Mouse (Mus musculus) neural tube, embryonic 14.5 days (tissue): ENCODE results near the gene Hopx. TPM values are rescaled to one million over a fixed set of nuclear protein-coding genes. Genes with fewer than 3 reads are reported as not detected.

ENCODE experiments used
- ATAC-seq: fragments of 200-750 bp; cut with Nextera tagmentation; 2 replicates; pipeline ENCODE4 v1.8.0; 2017; ENCODE audit warnings: low read depth, mild to moderate bottlenecking, moderate TSS enrichment, moderate library complexity
- H3K27ac ChIP-seq: fragments of 300-500 bp; sonication (generic); 2 replicates; pipeline ENCODE4 v1.5.1; 2014; ENCODE audit warnings: low read depth, mild to moderate bottlenecking, control low read depth, low read length, moderate library complexity, mixed read lengths
- H3K27me3 ChIP-seq: fragments of 300-500 bp; sonication (generic); 2 replicates; pipeline ENCODE4 v1.6.1; 2014; ENCODE audit warnings: low read length; ENCODE audit not compliant: control insufficient read depth, insufficient read depth
- H3K36me3 ChIP-seq: fragments of 300-500 bp; sonication (generic); 2 replicates; pipeline ENCODE4 v1.6.1; 2014; ENCODE audit warnings: low read length, mixed read lengths; ENCODE audit not compliant: control insufficient read depth, insufficient read depth
- H3K4me1 ChIP-seq: fragments of 300-500 bp; sonication (generic); 2 replicates; pipeline ENCODE4 v1.6.1; 2014; ENCODE audit warnings: low read length; ENCODE audit not compliant: control insufficient read depth, insufficient read depth
- H3K4me2 ChIP-seq: fragments of 300-500 bp; sonication (generic); 2 replicates; pipeline ENCODE4 v1.6.1; 2014; ENCODE audit warnings: mild to moderate bottlenecking, low read depth, low read length, control low read depth
- H3K4me3 ChIP-seq: fragments of 300-500 bp; sonication (generic); 2 replicates; pipeline ENCODE4 v1.5.1; 2014; ENCODE audit warnings: low read depth, low read length, control low read depth, mixed read lengths
- H3K9ac ChIP-seq: fragments of 300-500 bp; sonication (generic); replicated peaks from 2 replicates; pipeline ENCODE4 v1.6.1; 2014; ENCODE audit warnings: low read depth, mild to moderate bottlenecking, control low read depth, low read length, mixed read lengths
- H3K9me3 ChIP-seq: fragments of 300-500 bp; sonication (generic); 2 replicates; pipeline ENCODE4 v1.6.1; 2016; ENCODE audit warnings: low read length; ENCODE audit not compliant: control insufficient read depth
- WGBS: fragments of 180-500 bp; shearing (Covaris S2); extraction: QIAGEN DNeasy Blood & Tissue Kit; methylation state at CpG from one replicate; pipeline ENCODE4 v1.1.7; 2014; 5-methylcytosine and 5-hydroxymethylcytosine counted together
- polyA plus RNA-seq: library from polyadenylated mRNA; unstranded; fragments of >200 nt; fragmentation: Nextera tagmentation; extraction: Ambion mirVana; gene quantifications from 2 replicates; pipeline ENCODE4 v1.2.1, GENCODE M21; 2014

Gene Hopx
- polyA plus RNA-seq, 1 experiment from 2014 or later, result 29.3 TPM

GRCm38 (mm10) chr5:77126415-77126968 lies 11.6 kb upstream of the Hopx start:
- Histone ChIP-seq H3K27me3 (no peaks in the 10 kb centered on the region), H3K9ac (no peak overlapping the region), H3K4me3 (no peak overlapping the region), H3K4me1 (peaks cover 11% of the 10 kb centered on the region), H3K27ac (no peak overlapping the region), H3K4me2 (no peak overlapping the region), H3K9me3 (no peaks in the 10 kb centered on the region), H3K36me3 (no peaks in the 10 kb centered on the region)
- no peak for ATAC-seq
- WGBS, result 94% methylated on average over 3 of the region's 3 CpGs

GRCm38 (mm10) chr5:77124817-77125283 lies 9.9 kb upstream of the Hopx start:
- no peak overlapping the region for H3K4me3 ChIP-seq
- WGBS, result 61% methylated on average over 4 of the region's 4 CpGs
- no peaks in the 10 kb centered on the region for H3K36me3 ChIP-seq
- ATAC-seq, result no peak
- H3K4me2 ChIP-seq, result no peak overlapping the region
- no peaks in the 10 kb centered on the region for H3K27me3 ChIP-seq
- H3K9ac ChIP-seq, result no peak overlapping the region
- peaks cover 11% of the 10 kb centered on the region for H3K4me1 ChIP-seq
- no peaks in the 10 kb centered on the region for H3K9me3 ChIP-seq
- peak overlapping the region; percentile 28; the same call in 1 of the 2 replicates for H3K27ac ChIP-seq

- no peaks in the 10 kb centered on the region for H3K9me3 ChIP-seq
- no peak overlapping the region for H3K9ac ChIP-seq
- ATAC-seq, result no peak
- no peak overlapping the region for H3K4me2 ChIP-seq
- H3K27ac ChIP-seq, result no peak overlapping the region; the same call in 1 of the 2 replicates
- no peaks in the 10 kb centered on the region for H3K27me3 ChIP-seq
- H3K4me3 ChIP-seq, result no peak overlapping the region
- H3K4me1 ChIP-seq, result peaks cover 11% of the 10 kb centered on the region
- 75% methylated on average over 4 of the region's 4 CpGs for WGBS
- no peaks in the 10 kb centered on the region for H3K36me3 ChIP-seq
Measured at GRCm38 (mm10) chr5:77124165-77124564, 9.2 kb upstream of the Hopx start.

- Histone ChIP-seq H3K9me3 (no peaks in the 10 kb centered on the region), H3K4me3 (no peak overlapping the region), H3K27ac (no peak overlapping the region), H3K36me3 (no peaks in the 10 kb centered on the region), H3K27me3 (no peaks in the 10 kb centered on the region), H3K9ac (no peak overlapping the region), H3K4me1 (peaks cover 11% of the 10 kb centered on the region), H3K4me2 (no peak overlapping the region)
- ATAC-seq, result no peak
- 55% methylated on average over 9 of the region's 9 CpGs for WGBS
Measured at GRCm38 (mm10) chr5:77123597-77123996, 8.7 kb upstream of the Hopx start.

- H3K36me3 ChIP-seq, result no peaks in the 10 kb centered on the region
- no peaks in the 10 kb centered on the region for H3K27me3 ChIP-seq
- no peak overlapping the region for H3K9ac ChIP-seq
- H3K4me2 ChIP-seq, result no peak overlapping the region
- no peaks in the 10 kb centered on the region for H3K9me3 ChIP-seq
- H3K4me3 ChIP-seq, result no peak overlapping the region
- 6% methylated on average over 20 of the region's 20 CpGs for WGBS
- peak overlapping the region; percentile 55; the same call in 1 of the 2 replicates for H3K27ac ChIP-seq
- peak; percentile 87 for ATAC-seq
- peaks cover 11% of the 10 kb centered on the region for H3K4me1 ChIP-seq
Measured at GRCm38 (mm10) chr5:77122254-77123192, 7.6 kb upstream of the Hopx start.

- Histone ChIP-seq H3K4me3 (no peak overlapping the region), H3K9ac (no peak overlapping the region), H3K36me3 (no peaks in the 10 kb centered on the region), H3K4me2 (no peak overlapping the region), H3K9me3 (no peaks in the 10 kb centered on the region), H3K27me3 (no peaks in the 10 kb centered on the region), H3K4me1 (peaks cover 11% of the 10 kb centered on the region), H3K27ac (no peak overlapping the region)
- WGBS, result 96% methylated on average over 7 of the region's 7 CpGs
- no peak for ATAC-seq
Measured at GRCm38 (mm10) chr5:77120701-77121100, 5.8 kb upstream of the Hopx start.

GRCm38 (mm10) chr5:77119475-77120422 lies 4.8 kb upstream of the Hopx start:
- Histone ChIP-seq H3K36me3 (no peaks in the 10 kb centered on the region), H3K9me3 (no peaks in the 10 kb centered on the region), H3K4me3 (no peak overlapping the region), H3K9ac (no peak overlapping the region), H3K4me2 (no peak overlapping the region), H3K27me3 (no peaks in the 10 kb centered on the region), H3K4me1 (peaks cover 11% of the 10 kb centered on the region), H3K27ac (no peak overlapping the region)
- WGBS, result 81% methylated on average over 19 of the region's 19 CpGs
- ATAC-seq, result no peak

- ATAC-seq, result no peak
- no peaks in the 10 kb centered on the region for H3K27me3 ChIP-seq
Measured at GRCm38 (mm10) chr5:77115732-77116131, 811 bp upstream of the Hopx start.

More at GRCm38 (mm10) chr5:77115732-77116131, 811 bp upstream of the Hopx start:
- WGBS, result 80% methylated on average over 9 of the region's 9 CpGs
- H3K9me3 ChIP-seq, result no peaks in the 10 kb centered on the region
- peak overlapping the region; percentile 18; the same call in 1 of the 2 replicates for H3K27ac ChIP-seq
- H3K9ac ChIP-seq, result no peak overlapping the region
- H3K4me3 ChIP-seq, result no peak overlapping the region
- H3K36me3 ChIP-seq, result no peaks in the 10 kb centered on the region
- H3K4me2 ChIP-seq, result no peak overlapping the region
- no peaks in the 10 kb centered on the region; the same call in 1 of the 2 replicates for H3K4me1 ChIP-seq
